Comparison of ENCODE assay signal across 16 mouse cellular contexts in the genomic region with DNA sequence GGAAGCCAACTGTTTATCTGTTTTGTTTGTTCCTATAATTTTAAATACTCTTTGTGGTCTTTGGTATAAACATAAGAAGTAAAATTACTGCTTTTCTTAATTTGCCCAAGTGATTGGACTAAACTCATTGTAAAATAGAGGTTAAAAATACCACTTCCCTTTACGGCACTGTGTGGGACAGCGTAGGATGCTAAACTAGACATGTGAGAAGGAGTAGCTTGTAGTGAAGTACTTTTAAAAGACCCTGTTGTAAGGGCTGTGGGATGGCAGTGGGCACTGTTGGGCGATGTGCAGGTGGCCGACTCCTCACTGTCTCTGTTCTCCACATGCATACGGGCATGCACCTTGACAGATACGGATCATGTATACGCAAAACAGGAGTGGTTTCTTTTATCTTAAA.
"Had no signal": no experiment of that assay in that cellular context is flagged by ENCODE, and none has a peak within 500 bp of the region (broad histone marks: within the 10 kb centered on the region; RNA-seq: fewer than 3 reads in every experiment).

No protein-coding gene starts in this region.

- ATAC-seq: liver, embryonic 12.5 days; liver, postnatal 0 days; lung, postnatal 0 days; midbrain, embryonic 13.5 days; midbrain, embryonic 15.5 days; midbrain, embryonic 16.5 days had no signal

- DNase-seq: liver; liver, embryonic 13.5 days; liver, postnatal 0 days; lung, adult 18-20 months; lung, adult 2 months; lung, embryonic 14.5 days; lung, postnatal 10 days; lung, postnatal 14 days; lung, postnatal 36 days; lung, postnatal 4 days; midbrain, embryonic 14.5 days had no signal
